10 mouse cellular contexts compared by ENCODE assay signal in genomic region chr16:8117543-8118167, GRCm38 (mm10).
A peak's percentile ranks its signal among the peaks of the same experiment; 100 is the strongest.
DNase-seq lines count a peak whose midpoint lies in the region; ATAC-seq and TF ChIP-seq lines count a peak whose summit lies in the region.
"Had no signal": no experiment of that assay in that cellular context is flagged by ENCODE, and none has a peak within 500 bp of the region (broad histone marks: within the 10 kb centered on the region; RNA-seq: fewer than 3 reads in every experiment).

No protein-coding gene starts in this region.

- no peak overlapping the region for H3K4me2 ChIP-seq in kidney, embryonic 15.5 days
- no peak overlapping the region for H3K4me2 ChIP-seq in forebrain, postnatal 0 days (ENCODE audit: low read depth)
- no peak overlapping the region for H3K4me2 ChIP-seq in intestine, embryonic 15.5 days (replicated peaks)

- H3K4me3 ChIP-seq in kidney, embryonic 15.5 days (replicated peaks) = no peak overlapping the region
- no peak overlapping the region for H3K4me3 ChIP-seq in forebrain, postnatal 0 days (ENCODE audit: low read depth, low read length)
- H3K4me3 ChIP-seq in intestine, embryonic 15.5 days (replicated peaks) = no peak overlapping the region

- no peaks in the 10 kb centered on the region for H3K36me3 ChIP-seq in kidney, embryonic 15.5 days
- no peaks in the 10 kb centered on the region for H3K36me3 ChIP-seq in forebrain, postnatal 0 days (ENCODE audit: insufficient read depth)
- H3K36me3 ChIP-seq in intestine, embryonic 15.5 days = no peaks in the 10 kb centered on the region

- H3K4me1 ChIP-seq in kidney, embryonic 15.5 days = no peaks in the 10 kb centered on the region
- no peaks in the 10 kb centered on the region for H3K4me1 ChIP-seq in forebrain, postnatal 0 days (ENCODE audit: insufficient read depth)
- H3K4me1 ChIP-seq in intestine, embryonic 15.5 days (replicated peaks) = no peaks in the 10 kb centered on the region

- no peaks in the 10 kb centered on the region for H3K9me3 ChIP-seq in kidney, embryonic 15.5 days (replicated peaks)
- no peaks in the 10 kb centered on the region for H3K9me3 ChIP-seq in forebrain, postnatal 0 days (ENCODE audit: low read length)
- H3K9me3 ChIP-seq in intestine, embryonic 15.5 days = no peaks in the 10 kb centered on the region

- H3K27ac ChIP-seq in kidney, embryonic 15.5 days = no peak overlapping the region
- H3K27ac ChIP-seq in forebrain, postnatal 0 days (ENCODE audit: low read depth, low read length) = no peak overlapping the region
- H3K27ac ChIP-seq in intestine, embryonic 15.5 days = no peak overlapping the region

- DNase-seq in kidney, adult 9 months = no peak
- peak; percentile 56 for DNase-seq in embryo, embryonic 10 days (ENCODE audit: low spot score)
- peak; percentile 21 for DNase-seq in forebrain, postnatal 0 days
- DNase-seq in layer of hippocampus, postnatal 36 days = peak; percentile 18 to 20
- no peak for DNase-seq in ovary, adult 18-20 months (ENCODE audit: low spot score)
- DNase-seq: heart, postnatal 36 days; right cerebral cortex, postnatal 25 days had no signal

- whole genome bisulfite sequencing in kidney, embryonic 15.5 days = 23% methylated on average over 11 of the region's 11 CpGs
- 25% methylated on average over 11 of the region's 11 CpGs for WGBS in forebrain, postnatal 0 days
- WGBS in intestine, embryonic 15.5 days = 54% methylated on average over 11 of the region's 11 CpGs

- H3K27me3 ChIP-seq in kidney, embryonic 15.5 days = no peaks in the 10 kb centered on the region
- no peaks in the 10 kb centered on the region for H3K27me3 ChIP-seq in forebrain, postnatal 0 days (ENCODE audit: insufficient read depth, low read length)
- H3K27me3 ChIP-seq in intestine, embryonic 15.5 days (replicated peaks) = no peaks in the 10 kb centered on the region

- ATAC-seq in kidney, embryonic 15.5 days (replicated peaks; ENCODE audit: low FRiP score) = 0 out of 2 replicates have a peak, but pooled peaks have one; percentile 52
- peak; percentile 61 for ATAC-seq in forebrain, postnatal 0 days
- no peak for ATAC-seq in intestine, embryonic 15.5 days
- ATAC-seq in megakaryocyte-erythroid progenitor cell, adult 5-6 weeks (replicated peaks; ENCODE audit: low FRiP score, low TSS enrichment, poor library complexity, severe bottlenecking) = no peak

- TF ChIP-seq CTCF in forebrain, postnatal 0 days (IDR thresholded peaks at IDR 0.05; ENCODE audit: low read depth) = peak; percentile 13; the same call in 1 of the 2 replicates

- no peak overlapping the region for H3K9ac ChIP-seq in kidney, embryonic 15.5 days
- no peak overlapping the region for H3K9ac ChIP-seq in forebrain, postnatal 0 days
- no peak overlapping the region for H3K9ac ChIP-seq in intestine, embryonic 15.5 days

Comparison
In these comparisons a context has a peak if more than half of its experiments do, and no peak if none do; other contexts are left out.
1. ATAC-seq: peak in kidney, embryonic 15.5 days (single experiment) and forebrain, postnatal 0 days (single experiment); none in intestine, embryonic 15.5 days (single experiment) and megakaryocyte-erythroid progenitor cell, adult 5-6 weeks (single experiment).
2. DNase-seq: peak in embryo, embryonic 10 days (single experiment), forebrain, postnatal 0 days (single experiment) and layer of hippocampus, postnatal 36 days (2 of 2); none in kidney, adult 9 months (single experiment) and ovary, adult 18-20 months (single experiment).